Mouse (Mus musculus): Measurements from ENCODE around the gene Cdyl.

GRCm38 (mm10) chr13:35776123-35776522, 116.5 kb downstream of the Cdyl start:
- no peak for TF ChIP-seq CTCF (IDR thresholded peaks at IDR 0.05; ENCODE audit: low read depth)
- no peak for TF ChIP-seq EP300 (IDR thresholded peaks at IDR 0.05; ENCODE audit: low read depth)
